Mouse (Mus musculus): ENCODE data around the gene Adap2.

The Adap2 gene

GRCm38 (mm10) chr11:80196351-80196750, 42.4 kb downstream of the Adap2 start:
- DNase-seq (ENCODE audit: low read depth, low spot score) = no peak

- no peak for DNase-seq (ENCODE audit: low read depth, low spot score)
These were observed 45.4 kb downstream of the Adap2 start for GRCm38 (mm10) chr11:80199316-80199715.

GRCm38 (mm10) chr11:80199773-80200172, 45.9 kb downstream of the Adap2 start:
- no peak for DNase-seq (ENCODE audit: low read depth, low spot score)

- DNase-seq (ENCODE audit: low read depth, low spot score) = peak; percentile 25
These were observed 46.4 kb downstream of the Adap2 start for GRCm38 (mm10) chr11:80200326-80200725.

- no peak for DNase-seq (ENCODE audit: low read depth, low spot score)
These were observed 48.4 kb downstream of the Adap2 start for GRCm38 (mm10) chr11:80202296-80202695.

- no peak for DNase-seq (ENCODE audit: low read depth, low spot score)
These were observed 50.1 kb downstream of the Adap2 start for GRCm38 (mm10) chr11:80204037-80204436.

GRCm38 (mm10) chr11:80204941-80205340, 51.0 kb downstream of the Adap2 start:
- no peak for DNase-seq (ENCODE audit: low read depth, low spot score)

GRCm38 (mm10) chr11:80208465-80208859, 54.6 kb downstream of the Adap2 start:
- no peak for DNase-seq (ENCODE audit: low read depth, low spot score)

- DNase-seq (ENCODE audit: low read depth, low spot score) = peak; percentile 94
These were observed 55.2 kb downstream of the Adap2 start, which contains the start of gene Rhot1 for GRCm38 (mm10) chr11:80208860-80209800. Rhot1 (plus strand) TSS chr11:80209019.

GRCm38 (mm10) chr11:80210321-80210720, 56.4 kb downstream of the Adap2 start:
- DNase-seq (ENCODE audit: low read depth, low spot score) = no peak

GRCm38 (mm10) chr11:80212282-80212681, 58.4 kb downstream of the Adap2 start:
- DNase-seq (ENCODE audit: low read depth, low spot score) = no peak

GRCm38 (mm10) chr11:80215291-80215690, 61.4 kb downstream of the Adap2 start:
- DNase-seq (ENCODE audit: low read depth, low spot score) = no peak

GRCm38 (mm10) chr11:80218657-80219293, 64.9 kb downstream of the Adap2 start:
- no peak for DNase-seq (ENCODE audit: low read depth, low spot score)

All from c-Kit-negative CD71-positive TER-119-positive erythroid progenitor cells, embryonic 14.5 days (primary cell).